ENCODE assay signal across 8 mouse cellular contexts in the genomic region with DNA sequence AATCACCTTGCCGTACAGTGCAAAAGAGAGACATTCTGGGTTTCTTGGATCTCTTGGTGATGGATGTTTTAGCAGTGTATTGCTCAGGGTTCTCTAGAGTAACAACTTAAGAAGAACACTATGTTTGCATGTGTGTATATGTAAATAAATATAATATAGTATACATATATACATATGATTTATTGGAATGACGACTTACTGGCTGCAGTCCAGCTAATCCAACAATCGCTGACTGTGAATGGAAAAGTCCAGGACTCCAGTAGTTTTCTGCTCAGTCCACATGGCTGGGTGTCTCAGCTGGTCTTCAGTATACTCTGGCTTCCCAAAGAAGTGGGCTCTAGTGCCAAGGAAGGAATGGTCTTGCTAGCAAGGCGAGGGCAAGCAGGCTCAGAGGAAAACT. TPM values are rescaled to one million over a fixed set of nuclear protein-coding genes. Genes with fewer than 3 reads are reported as not detected.
A peak's percentile ranks its signal among the peaks of the same experiment; 100 is the strongest.
DNase-seq lines count a peak whose midpoint lies in the region; ATAC-seq and TF ChIP-seq lines count a peak whose summit lies in the region.

No protein-coding gene starts in this region.

- H3K9me3 ChIP-seq in kidney, embryonic 14.5 days (ENCODE audit: control insufficient read depth, low read length), result no peaks in the 10 kb centered on the region
- no peaks in the 10 kb centered on the region for H3K9me3 ChIP-seq in hindbrain, embryonic 13.5 days
- H3K9me3 ChIP-seq in midbrain, embryonic 12.5 days, result no peaks in the 10 kb centered on the region

- no peak for DNase-seq in kidney, adult 8-10 months
- no peak for DNase-seq in embryo, embryonic 11 days
- DNase-seq in gastrocnemius, adult 18-20 months (ENCODE audit: low spot score), result no peak
- no peak for DNase-seq in lung, adult 18-20 months

- no peak for TF ChIP-seq CTCF in bone marrow macrophage, adult 2 months (IDR thresholded peaks at IDR 0.05; ENCODE audit: low read depth, low read length)

- H3K4me1 ChIP-seq in kidney, embryonic 14.5 days (ENCODE audit: control insufficient read depth, insufficient read depth, low read length), result peaks cover 13% of the 10 kb centered on the region
- H3K4me1 ChIP-seq in bone marrow macrophage, adult 2 months (ENCODE audit: control insufficient read depth, insufficient read depth, low read length), result peaks cover 7% of the 10 kb centered on the region; the same call in 1 of the 2 replicates
- H3K4me1 ChIP-seq in hindbrain, embryonic 13.5 days (replicated peaks), result peaks cover 28% of the 10 kb centered on the region
- peaks cover 24% of the 10 kb centered on the region for H3K4me1 ChIP-seq in midbrain, embryonic 12.5 days

- ATAC-seq in kidney, embryonic 14.5 days (ENCODE audit: low FRiP score, low TSS enrichment), result no peak
- no peak for ATAC-seq in hindbrain, embryonic 13.5 days (ENCODE audit: low FRiP score)
- no peak for ATAC-seq in midbrain, embryonic 12.5 days (ENCODE audit: low FRiP score, low read depth)

- peak overlapping the region; percentile 77; the same call in 1 of the 2 replicates for H3K9ac ChIP-seq in kidney, embryonic 14.5 days (ENCODE audit: low read depth, low read length)
- H3K9ac ChIP-seq in hindbrain, embryonic 13.5 days, result peak overlapping the region; percentile 84
- peak overlapping the region; percentile 75 for H3K9ac ChIP-seq in midbrain, embryonic 12.5 days (replicated peaks)

- no peaks in the 10 kb centered on the region for H3K27me3 ChIP-seq in kidney, embryonic 14.5 days (ENCODE audit: control insufficient read depth, insufficient read depth, low read length)
- H3K27me3 ChIP-seq in hindbrain, embryonic 13.5 days, result no peaks in the 10 kb centered on the region
- H3K27me3 ChIP-seq in midbrain, embryonic 12.5 days, result no peaks in the 10 kb centered on the region

- H3K27ac ChIP-seq in kidney, embryonic 14.5 days (ENCODE audit: low read depth, low read length), result no peak overlapping the region; the same call in 1 of the 2 replicates
- no peak overlapping the region for H3K27ac ChIP-seq in bone marrow macrophage, adult 2 months (ENCODE audit: insufficient read depth, low read depth, low read length)
- H3K27ac ChIP-seq in hindbrain, embryonic 13.5 days, result peak overlapping the region; percentile 88; the same call in 1 of the 2 replicates
- no peak overlapping the region for H3K27ac ChIP-seq in midbrain, embryonic 12.5 days (replicated peaks)

- peak overlapping the region; percentile 78 for H3K4me3 ChIP-seq in kidney, embryonic 14.5 days (ENCODE audit: low read length)
- H3K4me3 ChIP-seq in bone marrow macrophage, adult 2 months (ENCODE audit: insufficient read depth, low read length), result peak overlapping the region; percentile 78
- H3K4me3 ChIP-seq in hindbrain, embryonic 13.5 days, result peak overlapping the region; percentile 59
- peak overlapping the region; percentile 70 for H3K4me3 ChIP-seq in midbrain, embryonic 12.5 days

- H3K36me3 ChIP-seq in kidney, embryonic 14.5 days (ENCODE audit: control insufficient read depth, insufficient read depth, low read length), result peaks cover 19% of the 10 kb centered on the region
- H3K36me3 ChIP-seq in hindbrain, embryonic 13.5 days, result peaks cover 38% of the 10 kb centered on the region
- peaks cover 22% of the 10 kb centered on the region for H3K36me3 ChIP-seq in midbrain, embryonic 12.5 days

- WGBS in kidney, embryonic 14.5 days, result 34% methylated on average over 4 of the region's 4 CpGs
- 44% methylated on average over 4 of the region's 4 CpGs for WGBS in hindbrain, embryonic 13.5 days
- 48% methylated on average over 4 of the region's 4 CpGs for WGBS in midbrain, embryonic 12.5 days

- peak overlapping the region; percentile 84 for H3K4me2 ChIP-seq in kidney, embryonic 14.5 days (replicated peaks; ENCODE audit: low read depth, low read length)
- peak overlapping the region; percentile 92 for H3K4me2 ChIP-seq in hindbrain, embryonic 13.5 days
- H3K4me2 ChIP-seq in midbrain, embryonic 12.5 days (replicated peaks), result peak overlapping the region; percentile 85

- TF ChIP-seq POLR2A in bone marrow macrophage, adult 2 months (IDR thresholded peaks at IDR 0.05; ENCODE audit: borderline replicate concordance, low read depth, low read length), result no peak

RNA-seq across cellular contexts. Expression of a gene that starts 1.2 kb away (rescaled TPM):
- 22.3 and 24.4 TPM in 2 replicates for polyA plus RNA-seq in kidney, embryonic 14.5 days (2014; fragmentation: Nextera tagmentation; extraction: Ambion mirVana)
- polyA plus RNA-seq in bone marrow macrophage, adult 2 months (2012; ENCODE audit: insufficient read depth, insufficient read length, missing spikeins), result 21.1 and 23.3 TPM in 2 replicates
- polyA plus RNA-seq in hindbrain, embryonic 13.5 days (2015; fragmentation: Nextera tagmentation; extraction: Ambion mirVana), result 24.4 and 24.9 TPM in 2 replicates
- polyA plus RNA-seq in midbrain, embryonic 12.5 days (2016; fragmentation: Nextera tagmentation; extraction: Ambion mirVana), result 28.5 and 31.4 TPM in 2 replicates
- total RNA-seq in gastrocnemius, adult 18-20 months (2021), result 10 to 100 TPM; 10.2 to 11.1 TPM

RNA-seq across cellular contexts. Expression of a gene that starts 22.4 kb away (rescaled TPM):
- polyA plus RNA-seq in kidney, embryonic 14.5 days (2014; fragmentation: Nextera tagmentation; extraction: Ambion mirVana), result 64.1 and 64.3 TPM in 2 replicates
- 28.7 and 32.9 TPM in 2 replicates for polyA plus RNA-seq in bone marrow macrophage, adult 2 months (2012; ENCODE audit: insufficient read depth, insufficient read length, missing spikeins)
- polyA plus RNA-seq in hindbrain, embryonic 13.5 days (2015; fragmentation: Nextera tagmentation; extraction: Ambion mirVana), result 78.6 and 80.2 TPM in 2 replicates
- 74.4 and 79.6 TPM in 2 replicates for polyA plus RNA-seq in midbrain, embryonic 12.5 days (2016; fragmentation: Nextera tagmentation; extraction: Ambion mirVana)
- total RNA-seq in gastrocnemius, adult 18-20 months (2021), result 10 to 100 TPM; 11.4 to 11.6 TPM

RNA-seq across cellular contexts. Expression of a gene that starts 49.6 kb away (rescaled TPM):
- 12.4 and 21.3 TPM in 2 replicates for polyA plus RNA-seq in kidney, embryonic 14.5 days (2014; fragmentation: Nextera tagmentation; extraction: Ambion mirVana)
- 44.9 and 47.3 TPM in 2 replicates for polyA plus RNA-seq in bone marrow macrophage, adult 2 months (2012; ENCODE audit: insufficient read depth, insufficient read length, missing spikeins)
- 25.6 and 26.5 TPM in 2 replicates for polyA plus RNA-seq in hindbrain, embryonic 13.5 days (2015; fragmentation: Nextera tagmentation; extraction: Ambion mirVana)
- 28.0 and 28.2 TPM in 2 replicates for polyA plus RNA-seq in midbrain, embryonic 12.5 days (2016; fragmentation: Nextera tagmentation; extraction: Ambion mirVana)
- total RNA-seq in gastrocnemius, adult 18-20 months (2021), result 10 to 100 TPM; 56.7 to 56.9 TPM

RNA-seq across cellular contexts. Expression of a gene that starts 50.3 kb away (rescaled TPM):
- 142 and 529 TPM in 2 replicates for polyA plus RNA-seq in kidney, embryonic 14.5 days (2014; fragmentation: Nextera tagmentation; extraction: Ambion mirVana)
- 168 and 170 TPM in 2 replicates for polyA plus RNA-seq in bone marrow macrophage, adult 2 months (2012; ENCODE audit: insufficient read depth, insufficient read length, missing spikeins)
- polyA plus RNA-seq in hindbrain, embryonic 13.5 days (2015; fragmentation: Nextera tagmentation; extraction: Ambion mirVana), result 437 and 458 TPM in 2 replicates
- 368 and 371 TPM in 2 replicates for polyA plus RNA-seq in midbrain, embryonic 12.5 days (2016; fragmentation: Nextera tagmentation; extraction: Ambion mirVana)
- total RNA-seq in gastrocnemius, adult 18-20 months (2021), result 100 to 1,000 TPM; 143 to 148 TPM
